Mouse (Mus musculus) intestine, embryonic 15.5 days (tissue): ENCODE results near the gene Qk. TPM values are rescaled to one million over a fixed set of nuclear protein-coding genes. Genes with fewer than 3 reads are reported as not detected.

Source experiments
- ATAC-seq: fragments of 200-750 bp; cut with Nextera tagmentation; 2 replicates; pipeline ENCODE4 v1.8.0; 2017; ENCODE audit warnings: moderate TSS enrichment, moderate library complexity
- H3K27ac ChIP-seq: fragments of 300-500 bp; sonication (generic); 2 replicates; pipeline ENCODE4 v1.5.1; 2015; ENCODE audit warnings: mild to moderate bottlenecking, inconsistent platforms
- H3K27me3 ChIP-seq: fragments of 300-500 bp; sonication (generic); replicated peaks from 2 replicates; pipeline ENCODE4 v1.6.1; 2015; ENCODE audit warnings: inconsistent platforms
- H3K36me3 ChIP-seq: fragments of 300-500 bp; sonication (generic); 2 replicates; pipeline ENCODE4 v1.6.1; 2015; ENCODE audit warnings: inconsistent platforms
- H3K4me1 ChIP-seq: fragments of 300-500 bp; sonication (generic); replicated peaks from 2 replicates; pipeline ENCODE4 v1.6.1; 2015; ENCODE audit warnings: inconsistent platforms
- H3K4me2 ChIP-seq: fragments of 300-500 bp; sonication (generic); replicated peaks from 2 replicates; pipeline ENCODE4 v1.6.1; 2015; ENCODE audit warnings: mild to moderate bottlenecking, inconsistent platforms
- H3K4me3 ChIP-seq: fragments of 300-500 bp; sonication (generic); replicated peaks from 2 replicates; pipeline ENCODE4 v1.5.1; 2015; ENCODE audit warnings: inconsistent platforms
- H3K9ac ChIP-seq: fragments of 300-500 bp; sonication (generic); 2 replicates; pipeline ENCODE4 v1.6.1; 2015; ENCODE audit warnings: inconsistent platforms
- H3K9me3 ChIP-seq: fragments of 300-500 bp; sonication (generic); 2 replicates; pipeline ENCODE4 v1.6.1; 2016; ENCODE audit warnings: inconsistent platforms
- WGBS: fragments of 180-500 bp; shearing (Covaris S2); methylation state at CpG from one replicate; pipeline ENCODE4 v1.1.7; 2015; 5-methylcytosine and 5-hydroxymethylcytosine counted together
- polyA plus RNA-seq: library from polyadenylated mRNA; unstranded; fragments of >200 nt; fragmentation: Nextera tagmentation; extraction: Ambion mirVana; gene quantifications from 2 replicates; pipeline ENCODE4 v1.2.1, GENCODE M21; 2015

The Qk gene
- polyA plus RNA-seq, 1 experiment from 2014 or later: 13.0 TPM

- H3K9ac ChIP-seq: no peak overlapping the region
- H3K27me3 ChIP-seq: no peaks in the 10 kb centered on the region
- H3K4me1 ChIP-seq: no peaks in the 10 kb centered on the region
- H3K36me3 ChIP-seq: no peaks in the 10 kb centered on the region
- H3K27ac ChIP-seq: no peak overlapping the region
- H3K4me2 ChIP-seq: no peak overlapping the region
- no peaks in the 10 kb centered on the region for H3K9me3 ChIP-seq
- no peak overlapping the region for H3K4me3 ChIP-seq
- no peak for ATAC-seq
- 74% methylated on average over 3 of the region's 3 CpGs for WGBS
These were observed 91.7 kb downstream of the Qk start for GRCm38 (mm10) chr17:10227798-10228538.

DNA sequence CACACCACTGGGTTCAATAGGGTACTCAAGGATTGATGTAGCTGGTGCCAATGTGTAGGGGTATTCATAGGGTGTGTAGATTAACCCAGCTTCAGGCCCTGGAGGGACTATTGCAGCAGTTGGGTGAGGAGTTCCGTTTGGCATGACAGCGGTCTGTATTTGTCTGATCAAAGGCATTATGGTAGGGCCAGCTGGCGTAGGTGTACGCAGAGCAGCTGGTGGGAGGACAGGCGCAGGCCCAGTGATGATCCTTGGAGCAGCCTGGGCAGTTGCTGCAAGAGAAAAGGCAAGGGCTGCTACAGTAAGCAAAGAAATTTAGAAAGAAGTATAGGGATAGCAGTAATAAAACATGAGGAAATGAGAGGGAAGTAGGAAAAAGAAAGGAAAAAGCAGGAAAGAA, 103.5 kb downstream of the Qk start:
- Histone ChIP-seq H3K4me2 (no peak overlapping the region), H3K4me3 (no peak overlapping the region), H3K27ac (no peak overlapping the region), H3K4me1 (no peaks in the 10 kb centered on the region), H3K27me3 (no peaks in the 10 kb centered on the region), H3K36me3 (0 out of 2 replicates have a peak, but pooled peaks cover 2% of the 10 kb centered on the region), H3K9me3 (no peaks in the 10 kb centered on the region), H3K9ac (no peak overlapping the region)
- WGBS: 71% methylated on average over 5 of the region's 5 CpGs
- ATAC-seq: no peak

GRCm38 (mm10) chr17:10209154-10209777, 110.4 kb downstream of the Qk start:
- Histone ChIP-seq H3K4me1 (no peaks in the 10 kb centered on the region), H3K27ac (no peak overlapping the region), H3K9me3 (no peaks in the 10 kb centered on the region), H3K9ac (no peak overlapping the region), H3K4me3 (no peak overlapping the region), H3K36me3 (no peaks in the 10 kb centered on the region), H3K27me3 (no peaks in the 10 kb centered on the region), H3K4me2 (no peak overlapping the region)
- no peak for ATAC-seq
- 61% methylated on average over 12 of the region's 12 CpGs for WGBS

- Histone ChIP-seq H3K27ac (no peak overlapping the region), H3K4me2 (no peak overlapping the region), H3K36me3 (no peaks in the 10 kb centered on the region), H3K4me3 (no peak overlapping the region), H3K9ac (no peak overlapping the region), H3K4me1 (no peaks in the 10 kb centered on the region), H3K9me3 (no peaks in the 10 kb centered on the region), H3K27me3 (no peaks in the 10 kb centered on the region)
- no peak for ATAC-seq
- 73% methylated on average over 2 of the region's 2 CpGs for WGBS
These were observed 121.0 kb downstream of the Qk start for GRCm38 (mm10) chr17:10198662-10199061.

- Histone ChIP-seq H3K27ac (no peak overlapping the region), H3K4me2 (no peak overlapping the region), H3K9ac (no peak overlapping the region), H3K4me3 (no peak overlapping the region), H3K4me1 (no peaks in the 10 kb centered on the region), H3K9me3 (no peaks in the 10 kb centered on the region), H3K36me3 (no peaks in the 10 kb centered on the region), H3K27me3 (no peaks in the 10 kb centered on the region)
- no peak for ATAC-seq
- WGBS: 96% methylated on average over 3 of the region's 3 CpGs
These were observed 121.4 kb downstream of the Qk start for GRCm38 (mm10) chr17:10198231-10198630.

DNA sequence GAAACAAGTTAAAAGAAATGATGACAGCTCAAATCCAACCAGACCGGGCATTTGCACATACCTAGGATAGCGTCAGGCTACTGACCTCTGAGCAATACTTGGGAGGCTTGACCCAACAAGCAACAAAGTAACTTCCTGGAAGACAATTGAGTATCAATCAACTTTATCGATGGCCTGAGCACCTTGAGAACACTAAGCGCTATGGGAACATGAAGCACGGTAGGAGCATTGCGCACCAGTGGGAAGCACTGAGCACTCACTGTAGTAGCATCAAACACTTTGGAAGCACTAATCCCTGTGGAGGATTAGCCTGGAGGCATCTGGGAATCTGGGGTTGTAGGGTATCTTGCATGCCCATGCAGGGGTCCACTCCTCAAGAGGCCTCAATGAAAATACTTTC, 124.0 kb downstream of the Qk start:
- Histone ChIP-seq H3K9ac (no peak overlapping the region), H3K4me3 (no peak overlapping the region), H3K9me3 (no peaks in the 10 kb centered on the region), H3K4me1 (no peaks in the 10 kb centered on the region), H3K27ac (no peak overlapping the region), H3K4me2 (no peak overlapping the region), H3K27me3 (no peaks in the 10 kb centered on the region), H3K36me3 (no peaks in the 10 kb centered on the region)
- WGBS: 93% methylated on average over 6 of the region's 6 CpGs
- no peak for ATAC-seq

GRCm38 (mm10) chr17:10190857-10191256, 128.8 kb downstream of the Qk start:
- 70% methylated on average over 1 of the region's 1 CpGs for WGBS
- no peak overlapping the region for H3K27ac ChIP-seq
- no peaks in the 10 kb centered on the region for H3K4me1 ChIP-seq
- H3K4me3 ChIP-seq: no peak overlapping the region
- H3K9me3 ChIP-seq: no peaks in the 10 kb centered on the region
- no peak for ATAC-seq
- H3K9ac ChIP-seq: no peak overlapping the region
- no peak overlapping the region for H3K4me2 ChIP-seq
- no peaks in the 10 kb centered on the region for H3K27me3 ChIP-seq
- H3K36me3 ChIP-seq: no peaks in the 10 kb centered on the region

GRCm38 (mm10) chr17:10188481-10188880, 131.2 kb downstream of the Qk start:
- no peaks in the 10 kb centered on the region for H3K36me3 ChIP-seq
- H3K9ac ChIP-seq: no peak overlapping the region
- no peak for ATAC-seq
- 67% methylated on average over 3 of the region's 3 CpGs for WGBS
- no peak overlapping the region for H3K27ac ChIP-seq
- no peaks in the 10 kb centered on the region for H3K9me3 ChIP-seq
- no peaks in the 10 kb centered on the region for H3K27me3 ChIP-seq
- no peak overlapping the region for H3K4me2 ChIP-seq
- no peaks in the 10 kb centered on the region for H3K4me1 ChIP-seq
- H3K4me3 ChIP-seq: no peak overlapping the region

- H3K4me1 ChIP-seq: no peaks in the 10 kb centered on the region
- no peak for ATAC-seq
- H3K27me3 ChIP-seq: no peaks in the 10 kb centered on the region
- H3K9me3 ChIP-seq: no peaks in the 10 kb centered on the region
- no peak overlapping the region for H3K27ac ChIP-seq
- no peak overlapping the region for H3K4me3 ChIP-seq
- H3K36me3 ChIP-seq: no peaks in the 10 kb centered on the region
- no peak overlapping the region for H3K4me2 ChIP-seq
- 88% methylated on average over 4 of the region's 4 CpGs for WGBS
- no peak overlapping the region for H3K9ac ChIP-seq
These were observed 132.1 kb downstream of the Qk start for GRCm38 (mm10) chr17:10187431-10188020.

DNA sequence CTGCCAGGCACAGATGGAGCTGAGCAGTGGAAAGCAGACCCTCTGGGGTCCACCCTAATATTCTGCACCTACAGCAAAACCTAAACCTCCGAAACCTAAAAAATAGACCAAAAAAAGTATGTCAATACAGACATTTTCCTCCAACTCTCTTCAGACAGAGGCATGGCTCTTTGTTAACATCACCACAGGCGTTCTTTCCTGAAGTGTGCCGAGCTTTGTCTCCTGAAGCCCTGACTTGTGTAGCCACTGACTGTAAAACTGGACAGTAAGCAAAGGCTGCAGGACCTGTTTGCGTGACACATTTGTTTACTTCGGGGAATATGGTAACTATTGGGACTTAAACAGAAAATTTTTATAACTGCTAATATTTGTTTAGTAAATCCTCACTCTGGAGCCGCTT, 137.9 kb downstream of the Qk start:
- no peak for ATAC-seq
- Histone ChIP-seq H3K4me3 (no peak overlapping the region), H3K9me3 (no peaks in the 10 kb centered on the region), H3K27ac (no peak overlapping the region), H3K36me3 (no peaks in the 10 kb centered on the region), H3K27me3 (no peaks in the 10 kb centered on the region), H3K9ac (no peak overlapping the region), H3K4me1 (no peaks in the 10 kb centered on the region), H3K4me2 (no peak overlapping the region)
- WGBS: 72% methylated on average over 6 of the region's 6 CpGs

DNA sequence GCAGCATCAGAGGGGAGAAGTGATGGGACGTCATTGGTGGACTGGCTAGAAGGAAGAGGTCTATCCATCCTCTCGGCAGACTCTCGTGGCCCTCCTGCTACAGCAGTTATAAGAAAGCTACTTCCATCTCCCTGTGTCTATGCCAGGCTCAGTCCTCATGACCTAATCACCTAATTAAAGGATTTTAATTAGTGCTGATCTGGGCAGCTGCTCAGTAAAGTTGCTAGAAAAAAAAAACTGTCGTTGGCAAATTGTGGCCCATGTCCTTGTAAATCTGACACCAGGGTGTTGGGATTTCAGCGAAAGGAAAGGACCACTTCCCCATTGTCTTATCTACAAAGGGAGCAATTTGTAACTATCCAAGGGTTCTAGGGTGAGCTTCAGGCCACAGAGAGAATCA, 142.6 kb downstream of the Qk start:
- H3K9me3 ChIP-seq: no peaks in the 10 kb centered on the region

DNA sequence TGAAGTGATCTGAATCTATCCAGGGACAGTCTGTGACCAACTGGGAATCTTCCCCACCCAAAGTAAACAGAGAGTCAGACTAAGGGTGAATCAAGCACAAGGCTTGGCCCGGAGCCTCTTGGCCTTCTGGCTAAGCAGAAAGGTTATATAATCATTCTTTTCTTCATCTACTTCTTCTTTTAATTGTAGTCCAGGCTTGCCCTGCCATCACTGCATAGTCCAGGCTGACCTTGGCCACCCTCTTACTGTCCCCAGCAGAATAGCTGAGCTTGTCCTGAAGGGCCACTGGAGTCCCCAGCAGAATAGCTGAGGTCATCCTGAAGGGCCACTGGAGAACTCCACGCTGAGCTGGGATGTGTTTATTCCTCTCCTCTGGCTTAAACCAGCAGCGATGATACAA, 158.4 kb downstream of the Qk start:
- no peaks in the 10 kb centered on the region for H3K27me3 ChIP-seq
- no peaks in the 10 kb centered on the region for H3K36me3 ChIP-seq
- no peak overlapping the region for H3K4me2 ChIP-seq
- 84% methylated on average over 3 of the region's 3 CpGs for WGBS
- H3K9me3 ChIP-seq: no peaks in the 10 kb centered on the region
- H3K27ac ChIP-seq: no peak overlapping the region
- H3K4me1 ChIP-seq: no peaks in the 10 kb centered on the region
- no peak overlapping the region for H3K4me3 ChIP-seq
- H3K9ac ChIP-seq: no peak overlapping the region
- no peak for ATAC-seq

More for the DNA sequence above, 142.6 kb downstream of the Qk start:
- ATAC-seq: no peak
- H3K9ac ChIP-seq: no peak overlapping the region
- no peak overlapping the region for H3K27ac ChIP-seq
- H3K4me3 ChIP-seq: no peak overlapping the region
- no peak overlapping the region for H3K4me2 ChIP-seq
- H3K4me1 ChIP-seq: no peaks in the 10 kb centered on the region
- WGBS: 55% methylated on average over 5 of the region's 5 CpGs
- H3K36me3 ChIP-seq: no peaks in the 10 kb centered on the region
- H3K27me3 ChIP-seq: no peaks in the 10 kb centered on the region

GRCm38 (mm10) chr17:10160415-10160814, 159.2 kb downstream of the Qk start:
- Histone ChIP-seq H3K27ac (no peak overlapping the region), H3K4me3 (no peak overlapping the region), H3K9me3 (no peaks in the 10 kb centered on the region), H3K9ac (no peak overlapping the region), H3K4me1 (no peaks in the 10 kb centered on the region), H3K27me3 (no peaks in the 10 kb centered on the region), H3K4me2 (no peak overlapping the region), H3K36me3 (no peaks in the 10 kb centered on the region)
- no peak for ATAC-seq
- WGBS: 79% methylated on average over 6 of the region's 6 CpGs
